Mouse (Mus musculus) forebrain, postnatal 0 days (tissue): ENCODE measurements around the gene Ccnt1. TPM values are rescaled to one million over a fixed set of nuclear protein-coding genes. Genes with fewer than 3 reads are reported as not detected.

ENCODE experiments used
- ATAC-seq: fragments of 200-750 bp; cut with Nextera tagmentation; 2 replicates; pipeline ENCODE4 v1.8.0; 2017; ENCODE audit warnings: mild to moderate bottlenecking, moderate library complexity
- DNase-seq: peaks from one replicate; pipeline ENCODE4 v3.0.0-alpha.2; 2015
- H3K27ac ChIP-seq: fragments of 300-500 bp; sonication (generic); 2 replicates; pipeline ENCODE4 v1.5.1; 2014; ENCODE audit warnings: low read depth, mild to moderate bottlenecking, antibody characterized with exemption, low read length, moderate library complexity, mixed read lengths
- H3K27me3 ChIP-seq: fragments of 300-500 bp; sonication (generic); 2 replicates; pipeline ENCODE4 v1.6.1; 2014; ENCODE audit warnings: mild to moderate bottlenecking, low read length, mixed read lengths; ENCODE audit not compliant: insufficient read depth
- H3K36me3 ChIP-seq: fragments of 300-500 bp; sonication (generic); 2 replicates; pipeline ENCODE4 v1.6.1; 2014; ENCODE audit warnings: mild to moderate bottlenecking, moderate library complexity; ENCODE audit not compliant: insufficient read depth
- H3K4me1 ChIP-seq: fragments of 300-500 bp; sonication (generic); 2 replicates; pipeline ENCODE4 v1.6.1; 2014; ENCODE audit warnings: antibody characterized with exemption; ENCODE audit not compliant: insufficient read depth
- H3K4me2 ChIP-seq: fragments of 300-500 bp; sonication (generic); 2 replicates; pipeline ENCODE4 v1.6.1; 2014; ENCODE audit warnings: low read depth, mild to moderate bottlenecking, moderate library complexity
- H3K4me3 ChIP-seq: fragments of 300-500 bp; sonication (generic); 2 replicates; pipeline ENCODE4 v1.5.1; 2014; ENCODE audit warnings: low read depth, low read length, mixed read lengths
- H3K9ac ChIP-seq: fragments of 300-500 bp; sonication (generic); 2 replicates; pipeline ENCODE4 v1.6.1; 2014; ENCODE audit warnings: mild to moderate bottlenecking
- H3K9me3 ChIP-seq: fragments of 300-500 bp; sonication (generic); 2 replicates; pipeline ENCODE4 v1.6.1; 2016; ENCODE audit warnings: low read length
- CTCF ChIP-seq: sonication (generic); IDR thresholded peaks from 2 replicates; pipeline ENCODE4 v1.5.1; 2016; ENCODE audit warnings: antibody characterized with exemption, control low read depth, low read depth
- WGBS: fragments of 180-500 bp; shearing (Covaris S2); extraction: QIAGEN DNeasy Blood & Tissue Kit; methylation state at CpG from one replicate; pipeline ENCODE4 v1.1.7; 2014; 5-methylcytosine and 5-hydroxymethylcytosine counted together
- polyA plus RNA-seq: library from polyadenylated mRNA; unstranded; fragments of >200 nt; fragmentation: Nextera tagmentation; extraction: Ambion mirVana; gene quantifications from 2 replicates; pipeline ENCODE4 v1.2.1, GENCODE M21; 2015
- total RNA-seq: library from RNA; depleted of rRNA; stranded (reverse); fragments of >200 nt; gene quantifications from 2 replicates; pipeline ENCODE4 v1.2.3, GENCODE M21; 2014

Gene Ccnt1
- total and polyA plus RNA-seq, 2 experiments from 2014 or later, result 47.0 to 52.0 TPM

GRCm38 (mm10) chr15:98604041-98604575, 33.4 kb upstream of the Ccnt1 start:
- H3K4me2 ChIP-seq, result no peak overlapping the region
- no peak for TF ChIP-seq CTCF
- ATAC-seq, result no peak

GRCm38 (mm10) chr15:98602921-98603458, 32.3 kb upstream of the Ccnt1 start:
- WGBS, result 59% methylated on average over 4 of the region's 4 CpGs
- H3K27ac ChIP-seq, result no peak overlapping the region
- H3K9ac ChIP-seq, result no peak overlapping the region
- ATAC-seq (no peak), DNase-seq (no peak)
- H3K4me2 ChIP-seq, result no peak overlapping the region
- no peak for TF ChIP-seq CTCF
- H3K9me3 ChIP-seq, result no peaks in the 10 kb centered on the region
- peaks cover 45% of the 10 kb centered on the region for H3K36me3 ChIP-seq
- H3K27me3 ChIP-seq, result no peaks in the 10 kb centered on the region
- H3K4me3 ChIP-seq, result no peak overlapping the region
- H3K4me1 ChIP-seq, result peaks cover 5% of the 10 kb centered on the region

More at GRCm38 (mm10) chr15:98604041-98604575, 33.4 kb upstream of the Ccnt1 start:
- Histone ChIP-seq H3K4me1 (peaks cover 12% of the 10 kb centered on the region), H3K27ac (no peak overlapping the region), H3K4me3 (no peak overlapping the region), H3K36me3 (peaks cover 38% of the 10 kb centered on the region), H3K9me3 (no peaks in the 10 kb centered on the region), H3K27me3 (no peaks in the 10 kb centered on the region), H3K9ac (no peak overlapping the region)
- WGBS, result 94% methylated on average over 24 of the region's 24 CpGs
- DNase-seq, result no peak

GRCm38 (mm10) chr15:98602191-98602881, 31.6 kb upstream of the Ccnt1 start:
- DNase-seq, result no peak
- 68% methylated on average over 13 of the region's 13 CpGs for WGBS
- TF ChIP-seq CTCF, result no peak

GRCm38 (mm10) chr15:98601832-98602190, 31.1 kb upstream of the Ccnt1 start:
- H3K4me2 ChIP-seq, result no peak overlapping the region
- H3K27ac ChIP-seq, result no peak overlapping the region
- 78% methylated on average over 7 of the region's 7 CpGs for WGBS
- no peaks in the 10 kb centered on the region for H3K4me1 ChIP-seq
- no peak for DNase-seq
- no peaks in the 10 kb centered on the region for H3K27me3 ChIP-seq
- H3K9me3 ChIP-seq, result no peaks in the 10 kb centered on the region
- H3K4me3 ChIP-seq, result no peak overlapping the region
- no peak for ATAC-seq
- no peak overlapping the region for H3K9ac ChIP-seq
- H3K36me3 ChIP-seq, result peaks cover 57% of the 10 kb centered on the region
- TF ChIP-seq CTCF, result no peak

More at GRCm38 (mm10) chr15:98602191-98602881, 31.6 kb upstream of the Ccnt1 start:
- Histone ChIP-seq H3K4me2 (no peak overlapping the region), H3K27ac (no peak overlapping the region), H3K36me3 (peaks cover 52% of the 10 kb centered on the region), H3K9ac (no peak overlapping the region), H3K27me3 (no peaks in the 10 kb centered on the region), H3K9me3 (no peaks in the 10 kb centered on the region), H3K4me1 (no peaks in the 10 kb centered on the region), H3K4me3 (no peak overlapping the region)
- ATAC-seq, result no peak

- no peak overlapping the region for H3K27ac ChIP-seq
- no peak overlapping the region for H3K4me2 ChIP-seq
- H3K4me1 ChIP-seq, result no peaks in the 10 kb centered on the region
- H3K9ac ChIP-seq, result no peak overlapping the region
- 82% methylated on average over 12 of the region's 12 CpGs for WGBS
- no peak for TF ChIP-seq CTCF
- H3K36me3 ChIP-seq, result peaks cover 73% of the 10 kb centered on the region
- DNase-seq (no peak), ATAC-seq (no peak)
- H3K4me3 ChIP-seq, result no peak overlapping the region
- H3K27me3 ChIP-seq, result no peaks in the 10 kb centered on the region
- H3K9me3 ChIP-seq, result no peaks in the 10 kb centered on the region
Measured at GRCm38 (mm10) chr15:98600036-98600709, 29.4 kb upstream of the Ccnt1 start.

- no peak overlapping the region for H3K9ac ChIP-seq
- H3K4me2 ChIP-seq, result no peak overlapping the region
- no peak for ATAC-seq
- 93% methylated on average over 14 of the region's 14 CpGs for WGBS
- TF ChIP-seq CTCF, result no peak
- H3K27me3 ChIP-seq, result no peaks in the 10 kb centered on the region
- no peak for DNase-seq
- no peak overlapping the region for H3K4me3 ChIP-seq
- H3K9me3 ChIP-seq, result no peaks in the 10 kb centered on the region
- H3K4me1 ChIP-seq, result no peaks in the 10 kb centered on the region
- no peak overlapping the region for H3K27ac ChIP-seq
- H3K36me3 ChIP-seq, result peaks cover 88% of the 10 kb centered on the region
Measured at GRCm38 (mm10) chr15:98596609-98597008, 25.9 kb upstream of the Ccnt1 start.

GRCm38 (mm10) chr15:98595049-98595448, 24.3 kb upstream of the Ccnt1 start:
- Histone ChIP-seq H3K36me3 (peaks cover 90% of the 10 kb centered on the region), H3K4me1 (no peaks in the 10 kb centered on the region), H3K4me3 (no peak overlapping the region), H3K4me2 (no peak overlapping the region), H3K9ac (no peak overlapping the region), H3K27ac (no peak overlapping the region), H3K27me3 (no peaks in the 10 kb centered on the region), H3K9me3 (no peaks in the 10 kb centered on the region)
- WGBS, result 94% methylated on average over 5 of the region's 5 CpGs
- ATAC-seq, result no peak
- no peak for TF ChIP-seq CTCF
- DNase-seq, result no peak
